Mouse (Mus musculus): ENCODE results near the gene Olfr666. TPM values are rescaled to one million over a fixed set of nuclear protein-coding genes. Genes with fewer than 3 reads are reported as not detected.
"Not testable (repeated sequence)": the region's sequence is repeated elsewhere in the genome, so short reads cannot be mapped to it uniquely, and the experiment has no call there.

Gene Olfr666
- total RNA-seq (2021) = not detected in 2 replicates
- long read RNA-seq = 0 reads

DNA sequence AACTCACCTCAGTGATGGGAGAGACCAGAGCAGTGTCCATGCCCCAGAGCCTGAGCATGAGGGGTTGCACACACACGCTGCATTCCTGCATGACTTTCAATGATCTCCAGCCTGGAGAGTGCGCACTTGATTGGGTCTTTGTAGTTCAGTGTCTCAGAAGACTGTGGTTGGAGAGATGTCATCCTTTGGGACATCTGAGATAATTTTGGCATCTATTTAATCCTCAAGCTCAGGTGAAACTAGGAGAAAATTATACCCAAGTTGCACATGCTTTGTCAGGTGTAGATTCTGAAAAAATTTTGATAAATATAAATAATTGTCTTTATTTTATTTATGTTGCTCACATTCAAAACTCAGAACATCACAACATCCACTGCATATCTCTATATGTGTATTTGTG lies at the start of gene Olfr666:
Olfr666 (minus strand) TSS at position 101 of the 400 bp plus-strand sequence.
- DNase-seq = no peak

- DNase-seq = no peak
Observed at GRCm38 (mm10) chr7:104933940-104934339, 38.2 kb upstream of the Olfr666 start, which contains the start of gene Olfr669. Gene Olfr669, plus strand, starts transcription at chr7:104934240.

GRCm38 (mm10) chr7:104927957-104928356 lies 32.2 kb upstream of the Olfr666 start, which contains the start of gene Olfr668:
Gene Olfr668, minus strand, starts transcription at chr7:104928057.
- no peak for DNase-seq

- DNase-seq = no peak
Observed at GRCm38 (mm10) chr7:104921382-104921781, 25.6 kb upstream of the Olfr666 start, which contains the start of gene Olfr667. Gene Olfr667, minus strand, starts transcription at chr7:104921482.

GRCm38 (mm10) chr7:104877731-104878130 lies 18.0 kb downstream of the Olfr666 start, which contains the start of gene Olfr665:
Gene Olfr665, plus strand, starts transcription at chr7:104878031.
- no peak for DNase-seq

GRCm38 (mm10) chr7:104861381-104861780 lies 34.4 kb downstream of the Olfr666 start:
- no peak for DNase-seq

DNA sequence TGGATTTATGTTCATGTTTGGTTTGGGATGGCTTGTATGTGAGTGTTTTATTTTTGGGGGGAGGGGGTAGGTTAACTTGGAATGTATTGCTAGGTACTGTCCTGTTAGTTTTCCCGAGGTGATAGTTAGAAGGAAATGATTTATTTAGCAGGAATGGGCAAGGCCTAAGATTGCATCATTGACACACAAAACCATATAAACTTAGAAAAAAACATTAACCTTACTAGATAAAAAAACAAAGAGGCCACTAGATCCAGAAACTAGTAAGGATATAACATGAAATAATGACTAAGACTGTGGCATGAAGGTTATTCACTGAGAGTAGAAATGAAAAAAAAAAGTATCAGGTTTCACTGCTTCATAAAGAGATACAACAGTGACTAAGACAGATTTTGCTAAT lies 38.1 kb downstream of the Olfr666 start:
- no peak for DNase-seq

DNA sequence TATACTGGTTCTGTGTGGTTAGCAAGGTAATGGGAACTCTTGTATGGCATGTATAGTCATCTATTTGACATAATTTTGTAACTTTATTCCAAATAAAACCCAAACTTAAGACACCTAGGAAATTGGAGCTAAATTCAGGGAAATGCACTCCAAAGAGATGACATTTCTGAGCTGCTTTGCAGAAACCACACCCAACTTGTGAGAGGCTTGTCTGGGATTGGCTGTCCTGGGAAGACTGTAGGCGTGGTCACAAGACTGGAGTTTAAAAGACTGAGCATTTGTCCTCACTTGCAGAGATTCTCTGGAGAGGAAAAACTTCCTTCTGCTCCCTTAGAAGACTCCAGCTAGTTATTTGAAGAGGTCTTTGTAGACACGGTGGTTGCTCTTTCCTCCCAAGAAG lies 39.0 kb downstream of the Olfr666 start, which contains the start of gene Usp17la:
Usp17la (plus strand) TSS at position 301 of the 400 bp plus-strand sequence.
- not testable (repeated sequence) for DNase-seq

GRCm38 (mm10) chr7:104855248-104855750 lies 40.5 kb downstream of the Olfr666 start:
- no peak for DNase-seq

GRCm38 (mm10) chr7:104851546-104851945 lies 44.2 kb downstream of the Olfr666 start:
- not testable (repeated sequence) for DNase-seq

DNA sequence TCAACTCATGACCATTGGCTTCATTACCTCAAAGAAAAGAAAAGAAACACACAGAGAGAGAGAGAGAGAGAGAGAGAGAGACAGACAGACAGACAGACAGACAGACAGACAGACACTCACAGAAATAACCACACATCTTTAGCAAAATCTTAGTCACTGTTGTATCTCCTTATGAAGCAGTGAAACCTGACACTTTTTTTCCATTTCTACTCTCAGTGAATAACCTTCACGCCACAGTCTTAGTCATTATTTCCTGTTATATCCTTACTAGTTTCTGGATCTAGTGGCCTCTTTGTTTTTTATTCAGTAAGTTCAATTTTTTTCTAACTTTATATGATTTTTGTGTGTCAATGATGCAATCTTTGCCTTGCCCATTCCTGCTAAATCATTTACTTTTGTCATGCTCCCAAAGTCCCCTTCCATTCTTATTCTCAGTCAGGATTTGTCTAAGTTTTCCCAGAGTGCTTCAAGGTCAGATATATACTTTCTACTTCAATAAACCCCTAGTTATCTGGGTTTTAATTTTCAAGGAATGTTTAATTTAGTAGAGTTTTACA lies 51.9 kb downstream of the Olfr666 start:
- DNase-seq = no peak

DNA sequence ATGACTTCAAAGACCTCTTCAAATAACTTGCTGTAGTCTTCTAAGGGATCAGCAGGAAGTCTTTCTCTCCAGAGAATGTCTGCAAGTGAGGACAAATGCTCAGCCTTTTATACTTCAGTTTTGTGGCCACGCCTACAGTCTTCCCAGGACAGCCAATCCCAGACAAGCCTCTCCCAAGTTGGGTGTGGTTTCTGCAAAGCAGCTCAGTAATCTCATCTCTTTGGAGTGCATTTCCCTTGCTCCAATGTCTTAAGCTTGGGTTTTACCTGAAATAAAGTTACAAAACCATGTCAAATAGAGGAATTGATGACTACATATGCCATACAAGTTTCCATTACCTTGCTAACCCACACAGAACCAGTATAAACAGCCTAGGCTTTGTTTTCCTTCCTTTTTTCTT lies 53.2 kb downstream of the Olfr666 start, which contains the start of gene Usp17lb:
Usp17lb (minus strand) TSS at position 101 of the 400 bp plus-strand sequence.
- DNase-seq = no peak

Other genes starting within 250 kb of the Olfr666 start
- not detected in 2 replicates for gene Olfr658, start 248.6 kb downstream of the Olfr666 start, total RNA-seq (2021)
- not detected in 2 replicates for gene Olfr659, start 229.2 kb downstream of the Olfr666 start, total RNA-seq (2021)
- not detected in 2 replicates for gene Olfr661, start 209.5 kb downstream of the Olfr666 start, total RNA-seq (2021)
- not detected in 2 replicates for gene Usp17le, start 118.5 kb downstream of the Olfr666 start, total RNA-seq (2021)
- 0.43 TPM in 1 of 2 replicates, not detected in the other for gene Usp17lb, start 53.3 kb downstream of the Olfr666 start, total RNA-seq (2021)
- gene Usp17la, start 38.9 kb downstream of the Olfr666 start, total RNA-seq (2021) = not detected in 2 replicates
- gene Olfr665, start 17.9 kb downstream of the Olfr666 start, total RNA-seq (2021) = not detected in 2 replicates
- gene Olfr667, start 25.5 kb upstream of the Olfr666 start, total RNA-seq (2021) = not detected in 2 replicates
- not detected in 2 replicates for gene Olfr668, start 32.1 kb upstream of the Olfr666 start, total RNA-seq (2021)
- not detected in 2 replicates for gene Olfr669, start 38.3 kb upstream of the Olfr666 start, total RNA-seq (2021)
- gene Olfr670, start 66.7 kb upstream of the Olfr666 start, total RNA-seq (2021) = not detected in 2 replicates
- not detected in 2 replicates for gene Olfr671, start 83.2 kb upstream of the Olfr666 start, total RNA-seq (2021)
- gene Olfr672, start 106.1 kb upstream of the Olfr666 start, total RNA-seq (2021) = not detected in 2 replicates
- not detected in 2 replicates for gene Olfr675, start 132.5 kb upstream of the Olfr666 start, total RNA-seq (2021)
- gene Olfr676, start 136.7 kb upstream of the Olfr666 start, total RNA-seq (2021) = not detected in 2 replicates
- not detected in 2 replicates for gene Olfr677, start 155.4 kb upstream of the Olfr666 start, total RNA-seq (2021)
- not detected in 2 replicates for gene Olfr678, start 168.5 kb upstream of the Olfr666 start, total RNA-seq (2021)
- gene Olfr679, start 185.3 kb upstream of the Olfr666 start, total RNA-seq (2021) = not detected in 2 replicates
- gene Olfr680-ps1, start 196.9 kb upstream of the Olfr666 start, total RNA-seq (2021) = not detected in 2 replicates
- not detected in 2 replicates for gene Olfr681, start 220.9 kb upstream of the Olfr666 start, total RNA-seq (2021)

Measured in adrenal gland, postnatal 25 days (tissue).